Mouse (Mus musculus) ES-Bruce4 (cell line): ENCODE results near the gene Bcat2.

ENCODE experiments used
- CTCF ChIP-seq: IDR thresholded peaks from one replicate; pipeline ENCODE4 v1.8.1; 2011; ENCODE audit warnings: low read depth, low read length
- EP300 ChIP-seq: IDR thresholded peaks from 2 replicates; pipeline ENCODE4 v1.6.1; 2011; ENCODE audit warnings: low read depth, low read length; ENCODE audit not compliant: insufficient read depth
- POLR2A ChIP-seq: IDR thresholded peaks from one replicate; pipeline ENCODE4 v1.8.1; 2011; ENCODE audit warnings: low read length; ENCODE audit not compliant: insufficient read depth

- TF ChIP-seq CTCF (no peak), POLR2A (no peak), EP300 (no peak)
Measured at GRCm38 (mm10) chr7:45549641-45550436, 20.1 kb upstream of the Bcat2 start.
